Mouse (Mus musculus) small intestine, adult 2 months (tissue): ENCODE results near the gene Ncoa5.

ENCODE experiments used
- CTCF ChIP-seq: fragments of 200-500 bp; IDR thresholded peaks from 2 replicates; pipeline ENCODE4 v1.5.1; 2012; ENCODE audit warnings: low read depth, mild to moderate bottlenecking, control low read depth, inconsistent platforms, low read length, moderate library complexity, mixed read lengths; ENCODE audit not compliant: insufficient replicate concordance, insufficient read length; ENCODE audit errors: extremely low read depth
- POLR2A ChIP-seq: fragments of 200-500 bp; IDR thresholded peaks from 2 replicates; pipeline ENCODE4 v1.6.1; 2012; ENCODE audit warnings: low read depth, mild to moderate bottlenecking, control low read depth, inconsistent platforms, low read length, moderate library complexity

DNA sequence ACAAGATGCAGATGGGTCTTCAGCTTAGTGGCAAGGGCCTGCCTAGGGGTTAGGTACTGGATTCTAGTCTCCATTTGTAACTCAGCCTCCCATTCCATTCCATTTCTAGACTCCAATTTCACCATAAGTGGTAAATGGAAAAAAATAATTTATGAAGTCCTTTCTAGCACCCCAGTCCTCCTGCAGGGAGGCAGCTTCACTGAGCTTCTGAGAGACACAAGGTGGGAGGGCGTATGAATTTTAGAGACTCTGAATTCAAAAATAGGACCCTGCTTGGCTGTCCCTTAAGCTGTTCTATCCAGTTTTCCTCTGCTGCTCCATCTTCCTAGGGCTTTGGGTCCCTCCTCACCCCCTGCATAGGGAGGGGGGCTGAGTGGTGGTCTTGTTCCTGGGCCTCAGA lies 69.7 kb downstream of the Ncoa5 start:
- TF ChIP-seq CTCF (no peak), POLR2A (no peak)
